Mouse (Mus musculus): ENCODE measurements around the gene Dis3l2.

- no peak for TF ChIP-seq CTCF (IDR thresholded peaks at IDR 0.05)
- no peak for TF ChIP-seq EP300 (IDR thresholded peaks at IDR 0.05)
Observed at GRCm38 (mm10) chr1:86703300-86703964, at the start of gene Dis3l2.

Data from lung, postnatal 0 days (tissue).